Mouse (Mus musculus) spleen, adult 12 weeks (tissue): Measurements from ENCODE around the gene Ciita.

ENCODE experiments used
- DNase-seq: peaks from one replicate; pipeline ENCODE4 v3.0.0; 2022; ENCODE audit warnings: low spot score

Gene Ciita

DNA sequence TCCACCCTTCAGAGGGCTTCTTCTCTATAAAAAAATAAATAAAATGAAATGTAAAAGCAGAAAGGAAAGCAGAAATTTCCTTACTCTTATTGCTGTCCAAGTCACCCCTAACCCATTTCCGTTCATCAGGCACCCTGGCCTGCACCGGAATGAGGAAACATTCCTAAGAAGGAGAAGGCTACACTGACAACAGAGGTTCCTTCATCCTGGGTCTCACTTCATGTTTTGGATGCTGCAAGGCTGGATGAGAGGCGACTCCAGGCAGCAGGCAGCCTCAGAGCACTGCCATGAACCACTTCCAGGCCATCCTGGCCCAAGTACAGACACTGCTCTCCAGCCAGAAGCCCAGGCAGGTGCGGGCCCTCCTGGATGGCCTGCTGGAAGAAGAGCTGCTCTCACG lies at the start of gene Ciita:
Gene Ciita, plus strand, starts transcription at position 203 of the 400 bp plus-strand sequence.
- no peak for DNase-seq

GRCm38 (mm10) chr16:10431911-10432310 lies 47.9 kb upstream of the Ciita start:
- DNase-seq, result no peak

DNA sequence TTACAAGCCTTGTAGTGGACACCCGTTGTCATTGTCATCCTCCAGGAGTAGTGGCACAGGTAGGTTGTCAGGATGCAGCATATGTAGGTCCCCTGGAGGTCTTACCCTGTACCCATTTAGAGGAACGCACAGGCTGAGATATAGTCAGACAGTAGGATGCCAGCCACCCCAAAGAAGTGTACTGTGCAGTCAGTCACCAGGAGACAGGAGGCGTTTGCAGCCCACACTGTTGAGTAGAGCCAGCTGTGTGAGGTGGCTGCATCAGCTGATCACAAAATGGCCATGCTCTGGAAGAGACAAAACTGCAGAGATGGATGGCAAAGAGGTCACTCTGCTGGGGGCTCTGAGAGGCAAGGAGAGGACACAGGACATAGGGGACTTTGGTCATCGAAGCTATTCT lies 47.5 kb upstream of the Ciita start:
- DNase-seq, result no peak

- no peak for DNase-seq
Measured at GRCm38 (mm10) chr16:10433344-10433743, 46.5 kb upstream of the Ciita start.

- no peak for DNase-seq
Measured at GRCm38 (mm10) chr16:10436166-10436565, 43.7 kb upstream of the Ciita start.

DNA sequence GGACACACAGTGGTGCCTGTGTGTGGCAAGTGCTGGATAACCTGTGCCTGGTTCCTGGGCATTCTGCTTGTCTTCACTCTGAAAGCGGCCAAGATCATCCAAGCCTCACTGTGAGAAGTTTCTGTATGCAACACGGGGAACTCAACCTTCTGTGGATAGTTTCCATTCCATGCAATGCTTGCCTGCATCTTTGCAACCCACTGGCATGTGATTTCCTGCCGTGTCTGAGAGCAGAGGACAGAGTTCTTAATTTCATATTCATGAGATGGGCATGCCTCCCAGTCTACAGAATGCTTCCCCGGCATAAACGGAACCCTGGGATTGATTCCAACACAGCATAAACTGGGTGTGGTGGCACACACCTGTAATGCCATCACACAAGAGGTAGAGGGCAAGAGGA lies 41.8 kb upstream of the Ciita start:
- DNase-seq, result no peak

DNA sequence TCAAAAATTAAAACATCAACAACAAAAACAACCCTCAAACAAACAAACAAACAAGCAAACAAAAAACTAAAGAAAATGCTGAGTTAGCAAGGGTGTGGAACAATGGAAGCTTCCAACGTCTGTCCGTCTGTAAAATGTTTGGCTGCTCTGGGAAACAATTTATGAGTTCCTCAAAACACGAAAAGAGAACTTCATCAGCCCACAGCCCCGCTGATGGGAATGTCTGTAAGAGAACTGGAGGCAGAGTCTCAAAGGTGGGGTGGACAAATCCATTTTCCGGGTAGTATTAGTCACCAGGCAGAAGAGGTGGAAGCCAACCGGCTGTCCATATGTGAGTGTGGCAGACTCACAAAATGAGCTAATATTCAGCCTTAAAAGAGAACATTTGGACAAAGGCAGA lies 38.5 kb upstream of the Ciita start:
- DNase-seq, result no peak

- no peak for DNase-seq
Measured at GRCm38 (mm10) chr16:10441761-10442160, 38.1 kb upstream of the Ciita start.

DNA sequence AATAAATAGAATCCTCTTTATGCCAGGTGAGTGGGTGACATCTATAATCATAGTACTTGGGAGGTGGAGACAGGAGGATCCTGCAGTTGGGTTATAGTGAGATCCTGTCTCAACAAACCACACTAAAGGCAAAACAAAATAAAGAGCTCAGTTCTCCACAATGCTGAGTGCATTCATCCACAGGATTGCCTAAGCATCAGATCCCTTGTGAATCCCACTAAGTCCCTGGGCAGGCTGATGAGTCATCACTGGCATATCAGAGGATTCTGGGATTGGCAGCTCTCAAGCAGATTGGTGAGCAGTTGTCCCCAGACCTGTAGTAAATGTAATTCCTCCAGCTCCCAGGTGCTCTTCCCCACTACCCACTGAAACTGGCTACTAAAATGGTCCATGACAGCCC lies 36.1 kb upstream of the Ciita start:
- DNase-seq, result no peak

DNA sequence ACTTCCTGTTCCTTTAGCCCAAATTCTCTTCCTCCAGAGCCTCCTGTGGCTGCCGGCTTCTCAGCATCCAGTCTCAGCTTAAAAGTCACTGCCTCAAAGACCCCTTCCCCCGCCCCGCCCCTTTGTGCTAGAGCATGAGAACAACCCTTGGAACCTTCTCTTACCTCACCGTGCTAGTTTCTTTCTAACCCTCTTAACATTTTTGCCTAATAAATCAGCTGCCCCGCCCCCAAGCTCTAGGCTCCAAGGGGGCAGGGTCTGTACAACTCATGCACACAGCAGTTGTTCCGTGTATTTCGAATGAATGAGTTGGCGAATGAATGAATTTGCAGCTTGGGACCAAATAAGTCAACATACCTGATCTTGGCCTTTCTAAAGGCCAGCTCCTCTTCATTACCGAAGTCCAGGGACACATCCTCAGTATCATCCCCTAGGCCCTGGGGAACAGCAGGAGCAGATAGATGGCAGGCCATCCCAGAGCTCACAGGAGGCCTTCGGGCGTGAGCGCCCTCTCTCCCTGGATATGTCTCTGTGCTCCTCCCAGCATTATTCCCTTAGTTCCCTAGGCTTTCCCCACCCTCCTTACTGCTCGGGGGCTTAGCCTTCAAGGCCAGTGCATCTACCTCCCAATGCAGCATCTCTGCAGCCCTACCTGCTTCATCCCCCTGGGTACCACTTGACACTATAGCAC lies 33.1 kb upstream of the Ciita start:
- no peak for DNase-seq

GRCm38 (mm10) chr16:10447264-10447594 lies 32.6 kb upstream of the Ciita start, which contains the start of gene Tvp23a:
Tvp23a (minus strand) TSS chr16:10447362.
- DNase-seq, result no peak

- no peak for DNase-seq
Measured at GRCm38 (mm10) chr16:10447781-10448180, 32.1 kb upstream of the Ciita start.

DNA sequence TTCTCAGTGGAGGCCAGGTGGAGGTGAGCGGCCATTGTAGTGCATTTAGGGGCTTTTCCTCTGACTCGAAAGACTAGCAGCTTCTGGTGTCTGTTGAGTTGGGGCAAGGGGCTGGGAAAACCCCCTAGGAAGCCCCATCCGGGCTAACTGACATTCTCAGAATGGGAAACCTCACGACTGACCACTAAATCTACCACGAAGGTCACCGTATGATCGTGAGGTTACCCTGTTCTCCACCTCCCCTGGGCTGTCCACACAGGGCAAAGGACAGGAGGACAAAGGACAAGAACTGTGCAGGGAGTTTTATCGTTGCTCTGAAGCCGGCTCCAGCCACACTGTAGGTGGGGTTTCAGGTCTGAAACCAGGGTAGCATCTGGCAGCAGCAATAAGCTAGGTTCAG lies 30.9 kb upstream of the Ciita start:
- no peak for DNase-seq

DNA sequence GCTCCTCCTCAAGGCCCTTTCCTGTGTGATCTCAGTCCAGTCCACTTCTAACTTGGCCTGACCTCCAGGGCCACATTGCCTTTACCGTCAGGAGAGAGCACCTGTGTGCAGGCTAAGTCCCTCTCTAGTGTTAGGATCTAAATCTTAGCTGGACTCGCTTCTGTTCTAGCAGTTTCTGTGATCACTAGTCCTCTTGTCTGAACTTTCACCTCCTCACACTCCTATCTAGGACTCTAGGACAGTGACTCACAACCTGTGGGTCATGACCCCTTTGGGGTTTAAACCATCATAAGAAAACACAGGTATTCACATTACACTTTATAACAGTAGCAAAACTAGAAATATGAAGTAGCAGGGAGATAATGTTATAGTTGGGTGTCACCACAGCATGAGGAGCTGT lies 28.0 kb upstream of the Ciita start:
- no peak for DNase-seq

DNA sequence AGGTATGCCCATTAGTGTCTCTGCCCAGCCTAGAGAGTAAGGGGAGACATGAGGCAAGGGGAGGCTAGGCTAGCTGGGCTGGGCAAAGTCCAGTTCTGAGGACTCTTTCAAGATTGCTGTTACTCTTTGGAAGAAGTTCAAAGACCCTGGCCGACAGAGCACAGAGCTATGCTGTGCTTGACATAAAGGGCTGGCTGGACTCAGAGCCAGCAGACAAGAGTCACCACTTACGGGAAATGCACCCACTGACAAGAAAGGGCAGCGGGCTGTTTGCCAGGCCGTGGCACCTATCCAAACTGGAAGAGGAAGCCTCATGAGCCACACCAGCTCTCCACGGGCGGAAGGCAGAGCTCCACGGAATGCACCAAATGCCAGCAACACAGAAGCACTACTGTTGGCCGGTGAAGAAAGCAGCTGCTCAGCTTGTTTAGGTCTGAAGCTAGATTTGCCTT lies 27.4 kb upstream of the Ciita start:
- no peak for DNase-seq

- DNase-seq, result no peak
Measured at GRCm38 (mm10) chr16:10453872-10454582, 25.8 kb upstream of the Ciita start.

GRCm38 (mm10) chr16:10454583-10454974 lies 25.3 kb upstream of the Ciita start:
- DNase-seq, result no peak

GRCm38 (mm10) chr16:10460188-10460587 lies 19.7 kb upstream of the Ciita start:
- no peak for DNase-seq

DNA sequence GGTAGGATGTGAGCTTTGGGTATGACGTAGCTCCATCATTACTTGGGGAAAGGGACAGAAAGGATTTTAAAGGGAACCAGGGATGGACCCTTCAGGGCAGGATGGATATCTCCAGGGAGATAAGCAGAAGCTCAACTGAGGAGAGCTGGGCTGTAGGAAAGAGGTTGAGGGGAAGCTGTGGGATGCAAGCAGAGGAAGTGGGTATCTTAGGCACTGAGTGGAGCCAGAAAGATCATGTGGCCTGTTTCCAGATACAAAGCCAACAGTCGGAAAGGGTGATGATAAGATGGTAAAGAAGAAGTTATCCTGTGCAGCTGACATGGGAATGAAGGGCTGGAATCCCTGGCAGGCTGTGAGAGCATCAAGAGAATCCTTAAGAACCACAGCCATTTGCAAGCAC lies 18.7 kb upstream of the Ciita start:
- no peak for DNase-seq

GRCm38 (mm10) chr16:10465011-10465681 lies 14.7 kb upstream of the Ciita start:
- no peak for DNase-seq

GRCm38 (mm10) chr16:10467391-10468107 lies 12.3 kb upstream of the Ciita start:
- DNase-seq, result no peak

GRCm38 (mm10) chr16:10468201-10468600 lies 11.7 kb upstream of the Ciita start:
- DNase-seq, result no peak

- DNase-seq, result no peak
Measured at GRCm38 (mm10) chr16:10471950-10472349, 7.9 kb upstream of the Ciita start.
